ENCODE assay signal across 8 mouse cellular contexts in the genomic region with DNA sequence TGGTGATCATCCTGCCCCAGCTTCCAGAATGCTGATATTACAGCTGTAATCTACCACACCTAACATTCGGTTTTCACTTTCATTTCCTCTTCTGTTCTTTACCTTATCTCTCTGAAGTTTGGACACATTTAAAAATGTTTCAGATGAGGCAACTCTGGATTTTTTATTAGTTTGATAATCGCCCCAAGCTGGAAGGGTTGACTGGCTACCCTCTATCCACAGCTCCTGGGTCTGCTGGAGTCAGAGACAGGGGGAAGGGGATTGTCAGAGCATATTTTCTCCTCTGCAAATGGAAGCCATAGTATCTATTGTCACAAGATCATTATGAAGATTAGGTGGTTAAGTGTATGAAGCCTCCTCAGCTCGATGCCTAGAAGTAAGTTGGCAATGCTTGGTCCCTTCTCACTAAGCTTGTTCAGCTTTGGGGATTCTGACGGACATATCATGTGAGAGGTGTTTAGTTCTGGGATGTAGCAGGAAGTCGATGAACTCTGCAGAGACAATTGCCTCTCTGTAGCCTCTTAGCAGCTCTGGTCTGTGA. TPM values are rescaled to one million over a fixed set of nuclear protein-coding genes. Genes with fewer than 3 reads are reported as not detected.
DNase-seq lines count a peak whose midpoint lies in the region; ATAC-seq and TF ChIP-seq lines count a peak whose summit lies in the region.

No protein-coding gene starts in this region.

- no peak for ATAC-seq in lung, embryonic 15.5 days (ENCODE audit: borderline replicate concordance, extremely low read depth, low FRiP score, low TSS enrichment)
- no peak for ATAC-seq in hindbrain, embryonic 16.5 days
- ATAC-seq in midbrain, embryonic 13.5 days = no peak

- H3K4me3 ChIP-seq in lung, embryonic 15.5 days = peak overlapping the region; percentile 83
- H3K4me3 ChIP-seq in cortical plate, adult 2 months (ENCODE audit: insufficient read depth, low read length) = peak overlapping the region; percentile 65; the same call in 1 of the 2 replicates
- H3K4me3 ChIP-seq in hindbrain, embryonic 16.5 days (ENCODE audit: low read length) = peak overlapping the region; percentile 99
- peak overlapping the region; percentile 99 for H3K4me3 ChIP-seq in midbrain, embryonic 13.5 days (replicated peaks)

- peak overlapping the region; percentile 97 for H3K27ac ChIP-seq in lung, embryonic 15.5 days
- H3K27ac ChIP-seq in cortical plate, adult 2 months (ENCODE audit: insufficient read depth, low read length) = no peak overlapping the region
- H3K27ac ChIP-seq in hindbrain, embryonic 16.5 days (ENCODE audit: low read depth, low read length) = peak overlapping the region; percentile 99
- H3K27ac ChIP-seq in midbrain, embryonic 13.5 days = peak overlapping the region; percentile 99

- no peak for TF ChIP-seq CTCF in cortical plate, adult 2 months (IDR thresholded peaks at IDR 0.05; ENCODE audit: extremely low read depth, insufficient read depth, low read length)

- no peaks in the 10 kb centered on the region for H3K27me3 ChIP-seq in lung, embryonic 15.5 days
- no peaks in the 10 kb centered on the region for H3K27me3 ChIP-seq in hindbrain, embryonic 16.5 days (replicated peaks; ENCODE audit: control insufficient read depth, insufficient read depth, low read length)
- no peaks in the 10 kb centered on the region for H3K27me3 ChIP-seq in midbrain, embryonic 13.5 days

- H3K9me3 ChIP-seq in lung, embryonic 15.5 days = no peaks in the 10 kb centered on the region
- H3K9me3 ChIP-seq in hindbrain, embryonic 16.5 days (ENCODE audit: control insufficient read depth, low read length) = no peaks in the 10 kb centered on the region
- no peaks in the 10 kb centered on the region for H3K9me3 ChIP-seq in midbrain, embryonic 13.5 days

- 16% methylated on average over 5 of the region's 5 CpGs for WGBS in lung, embryonic 15.5 days
- 37% methylated on average over 5 of the region's 5 CpGs for WGBS in hindbrain, embryonic 16.5 days
- 34% methylated on average over 5 of the region's 5 CpGs for WGBS in midbrain, embryonic 13.5 days

- no peaks in the 10 kb centered on the region for H3K36me3 ChIP-seq in lung, embryonic 15.5 days
- H3K36me3 ChIP-seq in hindbrain, embryonic 16.5 days (ENCODE audit: control insufficient read depth, insufficient read depth, low read length) = no peaks in the 10 kb centered on the region
- 0 out of 2 replicates have a peak, but pooled peaks cover 4% of the 10 kb centered on the region for H3K36me3 ChIP-seq in midbrain, embryonic 13.5 days

- no peak overlapping the region for H3K9ac ChIP-seq in lung, embryonic 15.5 days
- H3K9ac ChIP-seq in hindbrain, embryonic 16.5 days (ENCODE audit: low read depth, low read length) = peak overlapping the region; percentile 97
- H3K9ac ChIP-seq in midbrain, embryonic 13.5 days (replicated peaks) = peak overlapping the region; percentile 99

- TF ChIP-seq POLR2A in cortical plate, adult 2 months (IDR thresholded peaks at IDR 0.05; ENCODE audit: extremely low read depth, insufficient read depth, low read length) = no peak

- intact Hi-C loops in left cerebral cortex, postnatal 10 days (cut with DNase I) = loop anchor here (2.0 to 5.0 kb wide), 2 partner anchors 51 to 96 kb away; a partner anchor contains a TSS

- peak overlapping the region; percentile 93 for H3K4me2 ChIP-seq in lung, embryonic 15.5 days
- peak overlapping the region; percentile 49 for H3K4me2 ChIP-seq in hindbrain, embryonic 16.5 days (ENCODE audit: low read length)
- H3K4me2 ChIP-seq in midbrain, embryonic 13.5 days (replicated peaks) = peak overlapping the region; percentile 78

- DNase-seq in lung, postnatal 25 days (ENCODE audit: low spot score) = no peak
- DNase-seq in left cerebral cortex, postnatal 10 days (ENCODE audit: extremely low spot score in 1 of 2, low spot score in 2 of 2) = no peak
- no peak for DNase-seq in frontal cortex, postnatal 14 days (ENCODE audit: low spot score in 2 of 2)
- no peak for DNase-seq in testis, postnatal 10 days (ENCODE audit: low spot score)

- H3K4me1 ChIP-seq in lung, embryonic 15.5 days = peaks cover 14% of the 10 kb centered on the region
- H3K4me1 ChIP-seq in cortical plate, adult 2 months (ENCODE audit: control insufficient read depth, insufficient read depth, low read length) = peaks cover 2% of the 10 kb centered on the region; the same call in 1 of the 2 replicates
- peaks cover 12% of the 10 kb centered on the region for H3K4me1 ChIP-seq in hindbrain, embryonic 16.5 days (ENCODE audit: control insufficient read depth, insufficient read depth, low read depth, low read length)
- peaks cover 20% of the 10 kb centered on the region for H3K4me1 ChIP-seq in midbrain, embryonic 13.5 days (replicated peaks)

RNA-seq across cellular contexts. Expression of a gene that starts 1.0 kb away (rescaled TPM):
- 60.1 and 60.7 TPM in 2 replicates for polyA plus RNA-seq in lung, embryonic 15.5 days (2015; fragmentation: Nextera tagmentation; extraction: Ambion mirVana)
- 62.3 and 65.6 TPM in 2 replicates for polyA plus RNA-seq in cortical plate, adult 2 months (2012; rRNA removed)
- polyA plus RNA-seq in hindbrain, embryonic 16.5 days (2015; fragmentation: Nextera tagmentation; extraction: Ambion mirVana) = 40.3 and 41.5 TPM in 2 replicates
- 92.4 and 97.6 TPM in 2 replicates for polyA plus RNA-seq in midbrain, embryonic 13.5 days (2015; fragmentation: Nextera tagmentation; extraction: Ambion mirVana)
- total RNA-seq in left cerebral cortex, postnatal 10 days (2021) = 10 to 100 TPM; 41.5 to 42.0 TPM

RNA-seq across cellular contexts. Expression of a gene that starts 51.5 kb away (rescaled TPM):
- 86.3 and 88.2 TPM in 2 replicates for polyA plus RNA-seq in lung, embryonic 15.5 days (2015; fragmentation: Nextera tagmentation; extraction: Ambion mirVana)
- 7.5 and 7.8 TPM in 2 replicates for polyA plus RNA-seq in cortical plate, adult 2 months (2012; rRNA removed)
- polyA plus RNA-seq in hindbrain, embryonic 16.5 days (2015; fragmentation: Nextera tagmentation; extraction: Ambion mirVana) = 38.6 and 39.1 TPM in 2 replicates
- 24.7 and 26.2 TPM in 2 replicates for polyA plus RNA-seq in midbrain, embryonic 13.5 days (2015; fragmentation: Nextera tagmentation; extraction: Ambion mirVana)
- total RNA-seq in left cerebral cortex, postnatal 10 days (2021) = 10 to 100 TPM in 1 of 2 experiments, 1 to 10 TPM in 1; 9.9 to 14.9 TPM
